Mouse (Mus musculus) embryonic stem cell, embryonic (primary cell): ENCODE results near the gene Ocln.

Source experiments
- CTCF ChIA-PET, 4 experiments: fragments of 300-600 bp in 2 of 4; fragments of 350-600 bp in 2 of 4; sonication (Branson Sonifier 250); formaldehyde crosslinking; loops; one replicate each; lab custom pipeline; 2022; ENCODE audit warnings: inconsistent platforms in 2 of 4; lab: Charles Lee
- POLR2A ChIA-PET, 4 experiments: fragments of 300-600 bp in 2 of 4; fragments of 350-600 bp in 2 of 4; sonication (Branson Sonifier 250); formaldehyde crosslinking; loops; one replicate each; lab custom pipeline; 2022; ENCODE audit warnings: antibody characterized with exemption in 4 of 4, inconsistent platforms in 1 of 4; lab: Charles Lee

Ocln gene

DNA sequence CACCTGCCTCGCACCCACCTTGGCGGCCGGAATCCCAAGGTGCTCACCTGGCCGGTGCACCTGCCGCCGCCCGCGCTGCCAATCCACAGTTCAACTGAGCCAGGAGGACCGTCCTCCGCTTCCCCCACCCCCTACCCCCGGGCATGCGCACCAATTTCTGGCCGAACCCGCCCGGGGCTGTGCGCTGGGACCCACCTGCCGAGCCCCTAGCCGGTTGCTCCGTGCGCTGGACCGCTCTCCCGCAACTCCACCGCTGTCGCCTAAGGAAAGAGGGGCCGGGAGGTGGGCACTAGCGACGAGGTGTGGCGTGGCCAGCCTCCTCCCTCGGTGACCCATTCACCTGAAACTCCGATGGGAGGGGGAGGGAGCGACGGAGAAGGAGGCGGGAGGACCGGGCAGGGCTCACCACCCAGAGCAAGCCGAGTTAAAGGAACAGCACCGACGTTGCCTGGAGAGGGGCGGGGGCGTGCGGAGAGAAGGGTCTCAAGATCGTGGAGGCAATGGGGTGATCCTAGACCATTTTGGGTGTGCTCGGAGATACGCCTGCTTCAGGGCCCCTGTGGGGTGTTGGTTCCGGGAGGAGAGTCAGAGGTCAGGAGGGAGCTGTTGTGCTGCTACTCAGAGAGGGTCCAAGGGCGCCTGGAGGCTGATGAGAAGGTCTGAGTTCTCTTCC lies at the start of gene Ocln:
Ocln (minus strand) TSS at position 350 of the 673 bp plus-strand sequence.
- ChIA-PET CTCF (interaction anchor here in 2 of 4 experiments (0.6 to 1.4 kb wide), 3 partner anchors 29 to 60 kb away, joined by 3 to 5 read pairs (median 4); partner anchors contain the start of gene Gtf2h2 (in 2 of the 2)), POLR2A (interaction anchor here in 2 of 4 experiments (0.6 to 2.1 kb wide), 6 partner anchors 7 to 449 kb away, joined by 3 to 6 read pairs (median 3); partner anchors contain the start of genes Bdp1 (in 1 of the 2) and Gtf2h2 (in 1 of the 2))

- ChIA-PET POLR2A (interaction anchor here in 1 of 4 experiments (1.2 kb wide), 1 partner anchor 15 kb away, joined by 3 read pairs; the partner anchor contains the start of gene Marveld2), CTCF (interaction anchor here in 1 of 4 experiments (0.7 to 0.9 kb wide), 2 partner anchors 67 to 472 kb away, joined by 4 to 6 read pairs; no protein-coding TSS in a partner anchor)
Observed at GRCm38 (mm10) chr13:100601034-100601433, 48.5 kb upstream of the Ocln start.

DNA sequence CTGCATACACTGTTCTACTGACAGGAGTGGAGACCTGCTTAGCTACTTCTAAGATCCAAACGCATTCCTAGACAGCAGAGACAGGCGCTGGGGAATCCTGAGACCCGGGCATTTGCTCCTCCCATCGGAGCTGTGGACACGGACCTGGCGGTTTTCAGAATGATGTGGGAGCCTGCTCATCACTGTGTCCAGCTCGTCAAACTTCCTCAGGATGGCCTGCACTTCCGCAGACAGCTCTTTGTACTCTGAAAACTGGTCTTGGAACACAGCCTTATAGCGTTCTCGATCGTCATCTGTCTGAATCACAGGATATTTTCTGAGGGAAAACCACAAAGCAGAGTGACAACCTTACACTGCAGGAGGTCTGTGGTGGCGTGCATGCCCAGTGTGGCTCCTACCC lies 47.8 kb upstream of the Ocln start:
- CTCF ChIA-PET: interaction anchor here in 1 of 4 experiments (0.7 kb wide), 1 partner anchor 472 kb away, joined by 6 read pairs; no protein-coding TSS in a partner anchor
- POLR2A ChIA-PET: interaction anchor here in 3 of 4 experiments (0.6 to 1.2 kb wide), 6 partner anchors 11 to 130 kb away, joined by 3 to 4 read pairs (median 3); partner anchors contain the start of genes Marveld2 (in 2 of the 3), Cdk7 (in 1 of the 3) and Gtf2h2 (in 1 of the 3)

GRCm38 (mm10) chr13:100597284-100597683 lies 44.8 kb upstream of the Ocln start:
- POLR2A ChIA-PET: interaction anchor here in 1 of 4 experiments (0.6 kb wide), 1 partner anchor 85 kb away, joined by 4 read pairs; no protein-coding TSS in a partner anchor
- CTCF ChIA-PET: no interaction called here

- ChIA-PET POLR2A (interaction anchor here in 1 of 4 experiments (1.0 kb wide), 1 partner anchor 8 kb away, joined by 3 read pairs; no protein-coding TSS in a partner anchor), CTCF (interaction anchor here in 2 of 4 experiments (1.1 to 1.2 kb wide), 2 partner anchors 13 to 62 kb away, joined by 3 read pairs; no protein-coding TSS in a partner anchor)
Observed at GRCm38 (mm10) chr13:100595552-100595885, 43.0 kb upstream of the Ocln start.

- ChIA-PET POLR2A (interaction anchor here in 3 of 4 experiments (0.6 to 0.7 kb wide), 3 partner anchors 23 to 748 kb away, joined by 3 to 4 read pairs (median 4); no protein-coding TSS in a partner anchor), CTCF (interaction anchor here in 3 of 4 experiments (0.6 to 1.2 kb wide), 4 partner anchors 9 to 848 kb away, joined by 3 to 5 read pairs (median 4); no protein-coding TSS in a partner anchor)
Observed at GRCm38 (mm10) chr13:100594838-100595551, 42.5 kb upstream of the Ocln start.

GRCm38 (mm10) chr13:100594041-100594792 lies 41.7 kb upstream of the Ocln start:
- POLR2A ChIA-PET: interaction anchor here in 3 of 4 experiments (0.6 to 0.7 kb wide), 3 partner anchors 22 to 747 kb away, joined by 3 to 4 read pairs (median 4); no protein-coding TSS in a partner anchor
- CTCF ChIA-PET: interaction anchor here in 3 of 4 experiments (0.6 to 1.2 kb wide), 4 partner anchors 8 to 847 kb away, joined by 3 to 5 read pairs (median 4); no protein-coding TSS in a partner anchor

DNA sequence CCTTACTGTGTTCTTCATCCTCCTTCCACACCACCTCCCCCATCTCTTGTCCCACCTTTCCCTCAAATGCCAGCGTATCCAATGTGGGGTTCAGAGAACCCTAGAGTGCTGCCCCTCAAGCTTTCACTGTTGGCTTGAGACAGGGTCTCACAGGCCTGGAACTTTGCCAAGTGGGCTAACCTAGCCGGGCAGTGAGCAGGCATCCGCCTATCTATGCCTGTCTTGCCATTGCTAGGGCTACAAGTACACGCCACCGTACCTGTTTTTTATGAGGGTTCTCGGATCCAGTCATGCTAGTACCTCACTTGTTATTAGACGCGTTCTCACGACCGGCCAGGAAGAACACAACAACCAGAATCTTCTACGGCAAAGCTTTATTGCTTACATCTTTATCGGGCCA lies 36.1 kb upstream of the Ocln start:
- ChIA-PET CTCF (no interaction called here), POLR2A (interaction anchor here in 2 of 4 experiments (0.5 to 1.4 kb wide), 2 partner anchors 7 to 123 kb away, joined by 3 read pairs; no protein-coding TSS in a partner anchor)

DNA sequence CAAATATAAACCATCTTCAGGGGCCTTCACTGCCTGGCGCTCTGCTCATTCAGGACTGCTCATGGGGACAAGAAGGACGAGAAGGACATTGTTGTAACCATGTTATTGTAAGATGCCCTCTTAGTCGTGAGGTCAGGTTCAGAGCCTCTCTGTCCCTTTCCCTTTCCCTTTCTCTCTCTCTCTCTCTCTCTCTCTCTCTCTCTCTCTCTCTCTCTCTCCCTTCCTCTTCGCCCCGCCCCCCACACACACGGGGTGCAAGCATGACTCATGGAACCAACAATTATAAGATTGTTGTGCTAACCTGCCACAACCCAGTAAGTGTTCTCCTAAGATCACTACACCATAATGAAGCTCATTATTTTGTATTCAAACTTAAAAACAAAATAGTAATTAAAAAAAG lies 29.6 kb upstream of the Ocln start:
- ChIA-PET POLR2A (interaction anchor here in 1 of 4 experiments (1.3 to 1.6 kb wide), 3 partner anchors 21 to 38 kb away, joined by 3 read pairs; no protein-coding TSS in a partner anchor), CTCF (interaction anchor here in 1 of 4 experiments (1.1 kb wide), 1 partner anchor 90 kb away, joined by 3 read pairs; the partner anchor contains the start of gene Gtf2h2)

- ChIA-PET CTCF (interaction anchor here in 3 of 4 experiments (0.6 to 1.3 kb wide), 3 partner anchors 9 to 90 kb away, joined by 3 to 4 read pairs (median 3); partner anchors contain the start of gene Gtf2h2 (in 1 of the 3)), POLR2A (interaction anchor here in 1 of 4 experiments (1.0 to 1.5 kb wide), 3 partner anchors 26 to 1186 kb away, joined by 3 read pairs; partner anchors contain the start of gene Pik3r1)
Observed at GRCm38 (mm10) chr13:100581701-100582100, 29.2 kb upstream of the Ocln start.

GRCm38 (mm10) chr13:100579951-100580350 lies 27.4 kb upstream of the Ocln start:
- ChIA-PET POLR2A (interaction anchor here in 1 of 4 experiments (1.6 kb wide), 1 partner anchor 37 kb away, joined by 4 read pairs; the partner anchor contains the start of gene Marveld2), CTCF (no interaction called here)

DNA sequence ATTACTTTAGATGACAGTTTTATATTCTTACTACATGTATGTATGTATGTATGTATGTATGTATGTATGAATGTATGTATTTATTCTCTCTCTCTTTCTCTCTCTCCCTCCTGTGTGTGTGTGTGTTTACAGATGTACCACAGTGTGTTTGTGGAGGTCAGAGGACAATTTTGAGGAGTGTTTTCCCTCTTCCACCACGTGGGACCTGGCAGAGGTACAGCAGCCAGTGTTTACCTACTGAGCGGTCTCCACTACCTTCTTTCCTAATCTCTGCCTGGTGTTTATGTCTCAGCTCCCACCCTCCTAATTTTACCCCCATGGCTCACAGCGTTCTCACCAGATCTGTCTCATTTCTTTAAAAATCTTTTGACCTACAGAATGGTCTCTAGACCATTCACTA lies 26.7 kb upstream of the Ocln start:
- ChIA-PET CTCF (no interaction called here), POLR2A (interaction anchor here in 1 of 4 experiments (1.6 kb wide), 1 partner anchor 37 kb away, joined by 4 read pairs; the partner anchor contains the start of gene Marveld2)

DNA sequence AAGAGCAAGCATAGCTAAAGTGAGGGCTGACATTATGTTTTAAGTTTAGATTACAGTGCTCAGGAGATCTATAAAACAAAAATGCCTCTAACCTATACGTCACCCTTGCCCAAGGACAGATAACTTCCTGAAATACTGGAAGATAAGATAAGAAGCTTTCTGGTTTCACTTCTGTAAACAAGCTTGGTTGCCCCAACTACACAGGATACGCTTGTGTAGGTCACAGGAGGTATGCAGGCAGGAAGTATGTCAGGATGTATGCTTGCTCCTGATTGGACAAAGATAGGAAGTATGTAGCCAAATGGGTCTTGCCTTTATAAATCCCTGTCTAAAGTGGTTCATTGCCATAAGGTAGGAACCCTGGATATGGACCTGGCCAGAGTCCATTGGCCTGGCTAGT lies 23.4 kb upstream of the Ocln start:
- CTCF ChIA-PET: interaction anchor here in 2 of 4 experiments (0.6 to 0.8 kb wide), 2 partner anchors 13 to 1941 kb away, joined by 3 to 9 read pairs; no protein-coding TSS in a partner anchor
- POLR2A ChIA-PET: interaction anchor here in 1 of 4 experiments (0.6 kb wide), 1 partner anchor 49 kb away, joined by 4 read pairs; no protein-coding TSS in a partner anchor

DNA sequence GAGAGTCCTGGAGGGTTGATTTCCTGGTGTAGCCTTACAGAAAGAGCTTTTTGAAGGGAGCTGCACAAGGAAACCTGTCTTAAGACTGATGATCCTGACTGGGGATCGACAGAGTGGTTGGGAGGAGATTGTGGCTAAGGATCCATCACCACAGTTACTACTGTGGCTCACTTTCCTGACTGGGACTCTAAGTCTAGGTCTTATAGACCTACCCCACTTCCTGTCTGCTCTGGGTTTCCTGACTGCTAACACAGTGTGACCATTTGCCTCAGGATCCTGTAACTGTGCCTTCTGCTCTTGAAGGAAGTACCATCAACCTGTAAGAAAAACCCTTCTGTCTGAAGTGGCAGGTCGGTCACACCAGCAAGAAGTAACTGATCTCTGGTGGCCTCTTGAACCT lies 18.2 kb upstream of the Ocln start:
- CTCF ChIA-PET: no interaction called here
- POLR2A ChIA-PET: interaction anchor here in 1 of 4 experiments (1.4 to 2.2 kb wide), 2 partner anchors 15 to 20 kb away, joined by 3 to 5 read pairs; no protein-coding TSS in a partner anchor

GRCm38 (mm10) chr13:100568359-100568758 lies 15.8 kb upstream of the Ocln start:
- ChIA-PET CTCF (no interaction called here), POLR2A (no interaction called here)

- CTCF ChIA-PET: interaction anchor here in 1 of 4 experiments (1.2 kb wide), 1 partner anchor 67 kb away, joined by 3 read pairs; the partner anchor contains the start of gene Gtf2h2
- POLR2A ChIA-PET: interaction anchor here in 1 of 4 experiments (0.6 to 1.4 kb wide), 3 partner anchors 8 to 946 kb away, joined by 4 to 6 read pairs (median 5); no protein-coding TSS in a partner anchor
Observed at GRCm38 (mm10) chr13:100559449-100559848, 6.9 kb upstream of the Ocln start.

DNA sequence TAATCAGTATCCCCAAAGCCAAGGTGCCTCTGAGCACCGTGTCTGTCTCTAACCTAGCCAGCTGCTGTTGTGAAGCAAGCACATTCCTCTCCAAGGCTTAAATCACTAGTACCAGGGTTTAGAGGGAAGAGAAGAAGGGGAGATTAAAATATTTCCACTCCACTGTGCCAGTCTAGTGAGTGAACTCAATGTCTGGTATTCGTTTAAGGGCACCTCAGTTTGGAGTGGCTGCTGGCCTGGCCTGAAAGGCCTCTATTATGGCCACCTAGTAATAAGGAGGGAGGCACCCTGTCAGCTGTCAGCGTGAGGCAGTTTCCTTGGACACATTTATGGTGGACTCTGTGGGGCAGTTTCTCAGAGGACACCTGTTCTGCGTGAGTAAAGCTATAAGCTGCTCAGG lies 4.5 kb upstream of the Ocln start:
- ChIA-PET CTCF (no interaction called here), POLR2A (interaction anchor here in 1 of 4 experiments (0.9 kb wide), 1 partner anchor 15 kb away, joined by 3 read pairs; no protein-coding TSS in a partner anchor)
